ENCODE assay signal across 7 mouse cellular contexts in the genomic region with DNA sequence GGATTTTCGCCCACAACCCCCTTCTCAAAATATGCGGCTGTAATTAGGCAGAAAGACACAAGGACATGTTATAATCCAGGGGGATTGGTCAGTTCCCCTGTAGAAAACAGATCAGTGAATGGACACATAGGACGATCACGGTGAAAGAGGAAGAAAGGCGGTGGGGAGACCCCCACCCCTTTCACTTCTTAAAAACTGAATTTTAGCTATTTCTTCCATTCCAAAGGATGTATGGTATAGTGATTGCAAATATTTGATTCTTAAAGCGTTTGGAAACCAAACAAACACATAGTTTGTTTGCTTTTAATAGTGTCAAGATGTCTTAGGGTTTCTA. TPM values are rescaled to one million over a fixed set of nuclear protein-coding genes. Genes with fewer than 3 reads are reported as not detected.
DNase-seq lines count a peak whose midpoint lies in the region; ATAC-seq and TF ChIP-seq lines count a peak whose summit lies in the region.

No protein-coding gene starts in this region.

- TF ChIP-seq EP300 in liver, embryonic 14.5 days (IDR thresholded peaks at IDR 0.05; ENCODE audit: low read depth): no peak
- no peak for TF ChIP-seq EP300 in stomach, postnatal 0 days (optimal IDR thresholded peaks at IDR 0.05)

- peaks cover 8% of the 10 kb centered on the region for H3K4me1 ChIP-seq in testis, adult 2 months (ENCODE audit: control insufficient read depth, insufficient read depth, low read length)
- no peaks in the 10 kb centered on the region for H3K4me1 ChIP-seq in liver, embryonic 14.5 days (replicated peaks; ENCODE audit: control insufficient read depth in 2 of 2, insufficient read depth in 2 of 2, low read length in 1 of 2)
- H3K4me1 ChIP-seq in stomach, postnatal 0 days (replicated peaks; ENCODE audit: control insufficient read depth, insufficient read depth): no peaks in the 10 kb centered on the region

- no peaks in the 10 kb centered on the region for H3K27me3 ChIP-seq in testis, adult 2 months (ENCODE audit: control insufficient read depth, insufficient read depth, low read length)
- no peaks in the 10 kb centered on the region for H3K27me3 ChIP-seq in liver, embryonic 14.5 days (ENCODE audit: control insufficient read depth, insufficient read depth, low read length)
- H3K27me3 ChIP-seq in stomach, postnatal 0 days (ENCODE audit: control insufficient read depth, insufficient read depth, low read length): no peaks in the 10 kb centered on the region

- no peak overlapping the region for H3K27ac ChIP-seq in testis, adult 2 months (ENCODE audit: control insufficient read depth, insufficient read depth, low read depth, low read length)
- no peak overlapping the region for H3K27ac ChIP-seq in liver, embryonic 14.5 days
- H3K27ac ChIP-seq in stomach, postnatal 0 days (replicated peaks): no peak overlapping the region

- peak overlapping the region; percentile 45 for H3K4me2 ChIP-seq in liver, embryonic 14.5 days (ENCODE audit: low read depth)
- H3K4me2 ChIP-seq in stomach, postnatal 0 days (replicated peaks; ENCODE audit: low read depth): peak overlapping the region; percentile 43

- no peaks in the 10 kb centered on the region for H3K9me3 ChIP-seq in liver, embryonic 14.5 days (ENCODE audit: control insufficient read depth, low read length)
- H3K9me3 ChIP-seq in stomach, postnatal 0 days (ENCODE audit: control insufficient read depth, low read length): no peaks in the 10 kb centered on the region

- peak overlapping the region; percentile 46 for H3K4me3 ChIP-seq in testis, adult 2 months (ENCODE audit: control insufficient read depth, low read depth, low read length)
- H3K4me3 ChIP-seq in liver, embryonic 14.5 days (ENCODE audit: insufficient read depth in 1 of 2, low read depth in 2 of 2, low read length in 2 of 2): peak overlapping the region; percentile 8 to 36; a peak in 2 of 4 replicates
- no peak overlapping the region for H3K4me3 ChIP-seq in stomach, postnatal 0 days (ENCODE audit: low read depth, low read length)

- TF ChIP-seq POLR2A in testis, adult 2 months (IDR thresholded peaks at IDR 0.05; ENCODE audit: control insufficient read depth, low read depth, low read length): no peak

- no peak for TF ChIP-seq CTCF in testis, adult 2 months (IDR thresholded peaks at IDR 0.05; ENCODE audit: control insufficient read depth, insufficient read depth, insufficient replicate concordance, low read depth, low read length)
- TF ChIP-seq CTCF in liver, embryonic 14.5 days (IDR thresholded peaks at IDR 0.05; ENCODE audit: low read depth): no peak
- TF ChIP-seq CTCF in stomach, postnatal 0 days (IDR thresholded peaks at IDR 0.05; ENCODE audit: low read depth): no peak

- DNase-seq in testis, postnatal 14 days (ENCODE audit: low spot score): no peak
- DNase-seq in liver, embryonic 14.5 days (ENCODE audit: low read depth in 3 of 3, low spot score in 3 of 3): no peak
- DNase-seq in stomach, postnatal 0 days (ENCODE audit: low spot score): no peak
- no peak for DNase-seq in frontal cortex, postnatal 25 days (ENCODE audit: low spot score in 2 of 2)
- no peak for DNase-seq in MN1 (ENCODE audit: low spot score)

- no peak overlapping the region for H3K9ac ChIP-seq in liver, embryonic 14.5 days (replicated peaks)
- no peak overlapping the region for H3K9ac ChIP-seq in stomach, postnatal 0 days (ENCODE audit: low read length)

- WGBS in liver, embryonic 14.5 days (ENCODE audit: insufficient replicate concordance): 12% methylated on average over 6 of the region's 6 CpGs
- WGBS in stomach, postnatal 0 days: 37% methylated on average over 6 of the region's 6 CpGs

- ATAC-seq in granulocyte monocyte progenitor cell, adult 5-6 weeks (replicated peaks; ENCODE audit: poor library complexity, severe bottlenecking): peak; percentile 70
- ATAC-seq in liver, embryonic 14.5 days (ENCODE audit: insufficient read depth): no peak
- no peak for ATAC-seq in stomach, postnatal 0 days (ENCODE audit: low FRiP score, low TSS enrichment)

- H3K36me3 ChIP-seq in testis, adult 2 months (ENCODE audit: control insufficient read depth, insufficient read depth, low read length): no peaks in the 10 kb centered on the region
- no peaks in the 10 kb centered on the region for H3K36me3 ChIP-seq in liver, embryonic 14.5 days (replicated peaks; ENCODE audit: control insufficient read depth, insufficient read depth, low read depth)
- no peaks in the 10 kb centered on the region for H3K36me3 ChIP-seq in stomach, postnatal 0 days (ENCODE audit: control insufficient read depth, insufficient read depth, low read length)

RNA-seq across cellular contexts. Expression of a gene that starts 9.9 kb away (rescaled TPM):
- 0.04 TPM in 1 of 2 replicates, not detected in the other for polyA plus RNA-seq in testis, adult 2 months (2012; rRNA removed)
- total RNA-seq in granulocyte monocyte progenitor cell, adult 5-6 weeks (2014; fragmentation: Nextera tagmentation): not detected in 2 replicates
- total RNA-seq in granulocyte monocyte progenitor cell, adult 5-6 weeks (2017): not detected in 2 replicates
- 0.15 and 0.17 TPM in 2 replicates for polyA plus RNA-seq in liver, embryonic 14.5 days (2012; rRNA removed)
- polyA plus RNA-seq in liver, embryonic 14.5 days (2014; fragmentation: Nextera tagmentation; extraction: Ambion mirVana): 0.09 and 0.18 TPM in 2 replicates
- polyA plus RNA-seq in stomach, postnatal 0 days (2015; fragmentation: Nextera tagmentation; extraction: Ambion mirVana): 0.07 TPM in 1 of 2 replicates, not detected in the other
